Mouse (Mus musculus) testis, postnatal 14 days (tissue): ENCODE data around the gene Fez2.

ENCODE experiments used
- DNase-seq: peaks from one replicate; pipeline ENCODE4 v3.0.0; 2021; ENCODE audit warnings: low spot score

The Fez2 gene

DNA sequence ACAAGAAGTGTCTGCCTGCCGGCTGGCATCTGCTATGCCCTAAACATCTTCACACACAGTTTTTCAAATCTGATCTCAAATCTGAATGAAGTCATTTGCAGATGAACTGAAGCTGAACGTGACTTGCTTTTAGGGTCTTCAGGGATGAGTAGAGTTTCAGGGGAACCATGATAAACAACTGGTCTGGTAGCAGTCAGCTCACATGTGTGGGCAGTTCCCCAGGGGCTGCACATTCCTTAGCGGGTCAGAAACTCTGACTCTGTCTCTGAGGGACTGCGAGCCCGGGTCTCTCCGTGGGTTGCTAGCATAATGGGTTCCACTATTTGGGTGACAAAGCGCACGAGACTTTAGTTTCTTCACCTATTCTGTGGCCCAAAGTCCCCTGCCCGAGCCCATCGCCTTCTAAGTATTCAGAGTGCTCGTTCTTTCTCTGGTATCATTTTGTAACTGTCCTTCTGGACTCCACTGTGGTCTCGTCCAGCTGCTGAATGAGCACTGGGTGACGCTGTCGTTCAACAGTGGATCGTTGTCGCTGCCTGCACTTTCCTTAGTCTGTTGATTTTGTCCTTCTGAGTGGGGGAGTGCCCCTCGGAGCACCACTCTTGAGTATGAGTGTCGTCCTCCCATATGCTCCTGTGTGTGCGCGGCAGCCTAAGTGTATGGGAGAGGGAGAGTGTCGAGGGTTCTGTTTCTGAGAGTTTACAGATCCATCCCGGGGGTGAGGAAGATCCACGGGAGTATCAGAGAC, 53.2 kb downstream of the Fez2 start:
- no peak for DNase-seq

DNA sequence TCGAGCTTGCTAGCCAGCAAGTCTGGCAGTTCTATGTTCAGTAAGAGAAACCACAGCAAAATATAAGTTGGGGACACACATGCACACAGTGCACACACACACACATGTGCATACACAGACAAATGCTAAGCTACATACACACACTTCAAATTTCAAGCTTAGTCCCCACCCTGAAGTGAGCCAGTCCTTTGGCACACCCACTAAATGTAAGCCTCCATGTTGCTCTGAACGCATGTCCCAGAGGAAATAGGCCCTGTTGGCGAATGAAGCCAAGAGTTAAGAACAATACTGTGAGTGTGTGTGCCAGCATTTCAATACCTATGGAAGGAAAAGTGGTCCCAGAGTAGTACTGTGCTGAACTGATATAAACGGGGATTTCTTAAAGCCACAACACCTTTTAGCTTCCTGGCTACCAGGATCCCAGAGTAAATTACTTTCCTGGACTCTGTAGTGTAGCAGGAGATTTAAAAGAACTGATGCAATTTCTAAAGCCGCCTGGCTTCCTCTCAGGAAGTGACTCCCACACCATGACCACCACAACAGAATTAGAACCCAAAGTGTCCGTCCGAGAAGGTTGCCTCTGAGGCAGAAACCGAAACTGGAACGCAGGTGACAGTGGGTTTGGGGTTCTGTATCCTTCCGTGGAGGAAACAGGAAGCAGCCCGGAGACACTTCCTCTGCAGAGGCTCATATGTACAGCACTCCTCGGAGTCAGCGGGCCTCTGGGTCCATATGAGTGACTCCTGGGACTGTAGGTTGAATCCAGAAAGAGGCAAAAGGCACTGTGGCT, 55.8 kb downstream of the Fez2 start:
- DNase-seq, result no peak

DNA sequence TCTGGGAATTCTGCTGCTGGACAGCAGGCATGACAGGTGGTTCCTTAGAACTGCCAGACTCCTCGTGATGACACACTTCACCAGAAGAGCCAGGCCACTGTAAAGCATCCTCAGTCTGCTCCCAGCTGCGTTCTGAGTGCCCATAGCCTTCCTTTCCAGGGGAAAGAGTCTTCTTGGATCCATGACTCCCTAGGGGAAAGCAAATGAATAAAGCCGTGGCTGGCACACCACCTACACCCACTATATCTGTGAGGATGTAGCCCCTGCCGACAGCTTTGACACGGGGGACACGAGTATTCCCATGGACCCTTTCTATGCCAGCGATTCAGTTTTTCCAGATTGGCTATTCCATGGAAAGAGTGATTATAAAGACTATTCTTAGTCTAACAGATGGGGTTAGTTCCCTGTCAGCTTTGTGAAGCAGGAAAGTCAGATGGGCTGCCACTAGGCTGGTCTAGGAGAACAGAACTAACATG, 59.7 kb downstream of the Fez2 start:
- DNase-seq, result no peak

- DNase-seq, result no peak
Measured at GRCm38 (mm10) chr17:78357753-78358152, 60.2 kb downstream of the Fez2 start.

GRCm38 (mm10) chr17:78355611-78356010, 62.3 kb downstream of the Fez2 start:
- no peak for DNase-seq

DNA sequence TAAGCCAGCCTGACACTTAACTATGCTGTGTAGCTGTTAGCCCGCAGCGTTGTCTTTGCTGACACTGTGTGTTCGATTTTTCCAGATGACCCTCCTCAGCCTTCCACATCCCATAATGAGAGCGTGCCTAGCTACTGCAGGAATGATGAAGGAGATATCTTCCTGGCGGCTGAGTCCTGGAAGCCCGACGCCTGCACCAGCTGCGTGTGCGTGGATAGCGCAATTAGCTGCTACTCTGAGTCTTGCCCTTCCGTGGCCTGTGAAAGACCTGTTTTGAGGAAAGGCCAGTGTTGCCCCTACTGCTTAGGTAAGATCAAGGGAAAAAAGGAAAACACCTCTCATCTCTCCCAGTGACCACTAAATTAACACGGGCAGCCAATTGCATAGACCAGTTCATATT, 63.1 kb downstream of the Fez2 start:
- no peak for DNase-seq

DNA sequence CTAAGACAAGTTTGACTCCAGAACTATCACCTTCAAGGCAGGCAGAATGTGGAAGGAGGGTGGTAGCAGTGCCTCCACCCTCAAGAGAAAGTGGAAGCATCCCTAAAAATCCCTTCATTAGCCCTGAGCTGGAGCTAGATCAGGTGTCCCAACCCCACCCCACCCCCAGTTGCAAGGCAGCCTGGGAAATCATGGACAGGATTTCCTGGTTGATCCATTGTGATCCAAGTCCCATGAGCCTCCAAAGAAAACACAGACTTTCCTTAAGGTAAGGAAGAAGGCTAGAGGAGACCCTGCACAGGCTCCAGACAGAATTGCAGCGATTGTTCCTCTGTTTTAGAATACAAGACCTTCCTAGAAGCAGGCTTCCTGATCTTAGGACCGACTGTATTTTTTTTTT, 63.5 kb downstream of the Fez2 start:
- DNase-seq, result no peak

- no peak for DNase-seq
Measured at GRCm38 (mm10) chr17:78352500-78352855, 65.5 kb downstream of the Fez2 start.

DNA sequence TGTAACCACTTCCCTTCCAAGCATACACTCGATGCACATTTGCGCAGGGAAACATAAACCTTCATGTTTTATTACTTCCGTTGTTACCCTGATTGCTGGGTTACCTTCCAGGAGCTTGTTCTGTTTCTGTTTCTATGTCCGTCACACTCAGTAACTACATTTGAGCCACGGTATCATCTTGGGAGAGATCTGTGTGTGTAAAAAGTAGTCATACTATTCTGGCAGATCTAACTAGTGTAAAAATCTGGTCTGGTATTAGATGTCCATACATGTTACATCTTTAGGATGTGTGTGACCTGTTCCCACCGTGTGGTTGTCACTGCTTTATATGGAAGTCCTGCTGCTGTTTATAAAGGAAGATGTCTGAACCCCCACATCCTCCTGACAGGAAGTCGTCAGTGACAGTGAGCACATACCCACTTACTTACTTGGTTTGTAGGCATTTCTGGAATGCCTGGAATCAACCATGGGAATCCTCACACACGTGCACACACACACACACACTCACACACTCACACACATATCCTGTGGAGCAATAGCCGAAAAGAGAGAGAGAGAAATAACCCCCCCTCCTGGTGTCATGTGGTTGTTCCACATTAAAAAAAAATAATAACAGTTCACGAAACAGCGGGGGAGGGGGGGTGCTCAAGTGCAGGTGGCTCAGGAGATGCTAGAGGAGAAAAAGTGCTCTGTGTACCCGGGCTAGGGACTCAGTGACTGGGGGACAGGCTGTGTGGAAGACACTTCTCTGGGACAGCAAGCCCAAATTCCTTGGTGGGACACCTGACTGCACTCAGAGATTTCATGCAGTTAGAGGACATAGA, 66.1 kb downstream of the Fez2 start:
- DNase-seq, result no peak

- DNase-seq, result no peak
Measured at GRCm38 (mm10) chr17:78347111-78347801, 70.7 kb downstream of the Fez2 start.

DNA sequence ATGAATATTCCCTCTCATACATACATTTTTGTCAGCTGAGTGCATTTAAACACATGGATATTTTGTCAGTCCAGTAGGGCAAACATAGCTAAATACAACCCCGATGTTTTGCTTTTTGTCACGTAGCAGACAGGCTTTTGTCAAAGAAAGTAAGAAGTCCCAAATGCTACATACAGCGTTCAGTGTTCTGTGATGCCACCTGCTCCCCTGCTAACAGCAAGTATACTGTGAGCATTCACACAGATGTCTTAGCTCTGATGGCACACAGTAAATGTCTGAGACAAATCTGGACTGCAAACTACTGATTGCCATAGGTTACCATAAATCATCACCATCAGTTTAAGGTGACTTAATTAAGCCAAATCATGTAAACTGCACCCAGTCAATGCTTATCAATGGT, 74.3 kb downstream of the Fez2 start:
- no peak for DNase-seq

DNA sequence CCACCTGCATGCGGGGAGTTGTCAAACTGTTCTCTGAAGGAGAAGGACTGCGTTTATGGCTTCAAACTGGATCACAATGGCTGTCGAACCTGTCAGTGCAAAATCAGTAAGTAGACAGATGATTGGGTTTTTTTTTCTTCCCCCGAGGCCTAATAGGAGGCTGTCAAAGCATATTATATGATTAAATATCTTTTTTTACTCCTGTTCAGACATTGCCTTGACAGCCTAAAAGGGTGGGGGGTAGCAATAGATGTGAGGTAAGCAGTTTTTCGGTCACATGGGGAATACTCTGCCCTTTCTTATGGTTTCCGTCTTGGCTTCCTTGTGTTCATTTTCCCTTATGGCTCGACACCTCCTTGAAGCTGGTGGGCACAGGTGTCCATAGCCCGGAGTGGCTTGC, 82.7 kb downstream of the Fez2 start:
- DNase-seq, result no peak

DNA sequence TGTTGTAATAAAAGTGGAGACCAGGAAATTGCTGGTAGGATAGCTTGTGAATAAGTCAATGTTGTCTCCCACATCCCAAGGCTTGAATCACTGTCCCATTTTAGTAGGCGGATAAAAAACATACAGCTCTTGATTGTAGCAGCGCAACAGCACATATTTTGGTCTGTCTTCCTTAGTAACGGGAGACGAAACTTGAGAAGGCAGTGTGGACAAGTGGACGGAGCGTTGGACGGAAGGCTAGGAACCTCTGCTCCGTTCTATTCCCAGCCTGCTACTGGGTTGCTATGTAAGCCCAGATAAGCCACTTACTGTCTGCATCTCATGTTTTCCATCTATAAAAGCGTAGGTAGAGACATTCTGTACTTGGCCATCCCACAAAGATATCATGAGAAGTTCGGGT, 84.7 kb downstream of the Fez2 start:
- no peak for DNase-seq

DNA sequence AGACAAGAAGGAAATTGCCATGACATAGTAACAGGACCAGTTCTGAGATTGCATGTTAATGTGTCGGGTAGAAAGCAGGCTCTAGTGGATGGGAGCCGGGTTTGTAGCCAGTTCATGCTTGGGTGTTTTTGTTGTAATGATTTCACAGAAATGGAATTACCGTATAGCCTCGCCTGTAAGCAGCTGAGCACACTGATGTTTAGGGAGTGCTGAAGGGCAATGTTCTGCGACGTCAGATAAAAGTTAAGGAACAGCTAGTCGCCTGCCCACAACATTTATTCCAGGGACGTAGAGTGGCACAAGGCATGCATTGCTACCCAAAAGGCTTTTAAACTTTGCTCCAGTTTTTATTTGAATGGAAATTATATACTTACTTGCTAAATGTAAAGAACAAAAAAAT, 86.5 kb downstream of the Fez2 start:
- DNase-seq, result no peak

GRCm38 (mm10) chr17:78328287-78328686, 89.7 kb downstream of the Fez2 start:
- no peak for DNase-seq

DNA sequence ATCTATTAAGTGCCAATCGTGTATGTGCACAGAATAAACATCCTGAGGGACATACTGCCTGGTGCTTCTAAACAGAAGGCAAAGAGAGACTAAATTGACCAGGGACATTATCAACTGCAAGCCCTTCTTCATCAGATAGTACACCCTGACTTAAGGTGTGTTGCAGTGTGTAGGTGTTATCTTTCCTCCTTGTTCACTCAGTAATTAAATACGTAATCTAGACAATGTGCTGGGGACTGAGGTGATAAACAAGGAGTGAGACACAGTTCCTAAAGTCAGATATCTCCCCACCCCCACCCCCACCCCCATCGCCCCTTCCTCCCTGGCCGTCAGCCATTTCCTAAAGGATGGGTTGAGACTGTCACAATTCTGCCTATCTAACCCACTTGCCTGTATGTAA, 90.8 kb downstream of the Fez2 start:
- no peak for DNase-seq

- no peak for DNase-seq
Measured at GRCm38 (mm10) chr17:78326381-78326780, 91.6 kb downstream of the Fez2 start.

DNA sequence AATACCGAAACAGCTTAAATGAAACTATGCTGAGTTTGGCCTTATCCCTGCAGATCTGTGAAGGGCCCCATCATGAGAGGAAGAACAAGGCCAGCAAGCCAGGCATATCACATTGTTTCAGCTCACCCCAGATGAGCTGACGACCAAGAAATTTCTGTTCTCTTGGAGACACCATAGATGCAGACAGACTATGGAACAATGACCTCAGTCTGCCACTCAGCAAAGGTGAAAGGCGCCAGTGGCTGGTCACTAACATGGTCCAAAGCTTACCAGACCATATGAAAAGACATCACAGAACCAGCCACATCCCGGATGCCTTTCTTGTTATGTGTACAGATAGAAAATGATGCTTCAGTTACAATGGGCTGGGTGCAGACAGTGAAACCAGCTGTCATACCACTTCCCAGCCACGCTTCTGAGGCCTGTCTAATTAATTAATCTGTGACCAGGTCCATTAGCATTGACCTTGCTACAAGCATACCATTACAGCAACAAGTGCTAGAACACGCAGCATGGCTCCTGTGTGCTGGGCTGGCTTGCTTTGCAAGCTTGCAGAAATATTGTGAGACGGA, 92.1 kb downstream of the Fez2 start:
- DNase-seq, result no peak

- DNase-seq, result no peak
Measured at GRCm38 (mm10) chr17:78322369-78323335, 95.3 kb downstream of the Fez2 start.

- no peak for DNase-seq
Measured at GRCm38 (mm10) chr17:78321216-78321835, 96.6 kb downstream of the Fez2 start.
